Mouse (Mus musculus) urinary bladder, postnatal 14 days (tissue): ENCODE measurements at regions not wholly inside any gene's neighbourhood (a gene's known extent, or its start where the extent isn't known, plus 50 kb on each side); places are given as distances from the start of the nearest gene placed in this dataset.
"Not testable (repeated sequence)": the region's sequence is repeated elsewhere in the genome, so short reads cannot be mapped to it uniquely, and the experiment has no call there.

Experiments used
- DNase-seq: peaks from one replicate; pipeline ENCODE4 v3.0.0; 2021; ENCODE audit warnings: low spot score

GRCm38 (mm10) chr7:36224416-36224815, 421.6 kb upstream of the Zfp507 start:
- DNase-seq: no peak

- DNase-seq: no peak
Observed at GRCm38 (mm10) chr7:36218386-36218785, 415.6 kb upstream of the Zfp507 start.

DNA sequence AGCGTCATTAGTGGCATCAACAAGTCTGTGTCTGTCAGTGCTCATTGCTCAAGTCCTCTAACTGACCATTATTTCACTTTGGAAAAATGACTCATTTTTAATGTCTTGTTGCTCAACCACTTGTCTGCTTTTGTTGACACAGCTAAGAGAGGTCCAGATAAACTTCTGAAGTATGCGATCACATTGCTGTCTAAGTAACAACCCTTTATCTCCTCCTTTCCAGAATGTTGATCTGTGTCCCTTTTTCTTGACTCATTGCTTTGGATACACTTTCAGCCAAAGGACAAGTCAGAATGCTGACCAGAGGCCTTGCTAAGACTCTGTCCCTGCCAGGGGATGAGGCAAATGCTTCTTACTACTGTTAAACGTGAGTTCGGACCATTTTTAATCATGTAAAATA, 407.2 kb upstream of the Zfp507 start:
- no peak for DNase-seq

- DNase-seq: no peak
Observed at GRCm38 (mm10) chr7:36207525-36208260, 404.9 kb upstream of the Zfp507 start.

- DNase-seq: no peak
Observed at GRCm38 (mm10) chr7:36198091-36198700, 395.4 kb upstream of the Zfp507 start.

DNA sequence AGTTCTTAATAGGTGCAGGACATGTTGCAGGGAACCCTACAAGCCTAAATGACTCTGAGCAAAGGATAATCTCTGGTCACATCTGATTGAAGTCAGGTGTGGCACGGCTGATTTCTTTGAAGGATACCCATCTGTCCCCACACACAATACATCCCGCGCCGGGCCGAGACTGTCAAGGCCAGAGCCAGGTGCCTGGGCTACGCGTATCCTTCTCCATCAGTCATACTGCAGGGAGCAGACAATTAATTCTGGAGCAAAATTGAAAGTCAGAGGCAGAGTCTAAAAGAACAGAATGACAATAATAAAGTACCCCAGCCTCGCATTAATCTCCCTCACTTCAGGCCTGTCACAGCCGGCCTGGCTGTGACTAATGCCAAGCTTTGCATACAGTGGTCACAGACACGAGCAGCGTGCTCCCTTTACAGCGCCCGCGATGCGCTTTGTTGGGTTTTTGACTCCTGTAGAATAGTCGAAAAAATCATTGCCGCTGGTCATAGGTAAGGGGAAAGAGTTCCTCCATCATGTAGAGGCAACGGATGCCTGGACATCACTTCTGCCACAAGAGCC, 393.4 kb upstream of the Zfp507 start:
- DNase-seq: no peak

DNA sequence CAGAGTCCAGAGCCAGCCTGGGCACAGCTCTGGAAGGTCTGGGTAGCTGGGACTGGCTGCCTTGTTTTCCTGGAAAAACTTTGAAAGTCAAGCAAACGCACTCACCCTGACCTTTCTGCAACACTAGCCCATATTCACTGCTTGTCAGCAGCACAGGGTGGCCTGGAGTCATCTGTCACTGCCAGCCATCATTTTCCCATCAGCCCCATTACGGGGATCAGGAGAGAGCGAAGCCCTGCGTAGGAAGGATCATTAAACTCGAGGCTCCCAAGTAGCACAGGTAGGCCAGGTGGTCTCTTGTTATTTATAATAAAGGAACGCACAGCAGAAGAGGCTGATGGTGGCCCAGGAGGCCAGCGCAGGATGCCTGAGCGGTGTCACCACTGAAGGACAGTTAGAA, 389.8 kb upstream of the Zfp507 start:
- no peak for DNase-seq

DNA sequence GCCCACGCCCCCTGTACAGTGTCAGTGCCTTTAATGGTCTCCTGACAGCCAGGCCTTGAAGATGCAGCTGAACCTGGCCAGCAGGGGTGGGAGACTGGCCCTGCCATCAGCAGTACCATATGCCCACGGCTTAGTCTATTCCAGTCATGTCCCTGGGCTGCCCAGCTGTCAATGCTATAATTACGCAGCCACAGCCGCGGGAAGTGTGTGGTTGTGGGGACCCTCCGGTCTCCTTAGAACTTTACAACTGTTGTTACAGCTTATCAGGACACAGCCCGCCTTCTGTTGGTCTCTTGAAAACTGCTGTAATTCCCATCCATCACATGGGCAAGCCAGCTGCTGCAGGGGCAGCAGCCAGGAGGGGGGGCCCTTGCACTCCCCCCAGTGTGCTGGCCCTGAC, 375.1 kb upstream of the Zfp507 start:
- DNase-seq: no peak

DNA sequence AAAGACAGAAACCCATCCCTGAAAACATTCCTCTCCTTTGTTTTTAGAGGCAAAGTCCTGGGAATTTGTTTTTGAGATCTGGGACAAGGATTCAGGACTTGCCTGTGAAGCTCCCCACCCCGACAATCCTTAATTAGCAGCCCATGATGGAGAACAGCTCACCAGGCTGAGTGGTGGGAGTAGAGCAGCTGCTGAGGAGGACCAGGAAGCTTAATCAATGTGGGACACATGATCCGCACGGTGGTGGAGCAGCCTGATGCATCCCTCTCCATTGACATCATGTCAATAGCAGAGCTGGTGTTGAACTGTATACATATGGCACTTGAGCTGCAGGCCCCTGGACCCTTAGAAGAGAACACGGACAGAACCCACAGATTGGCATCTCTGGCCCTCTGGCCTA, 372.5 kb upstream of the Zfp507 start:
- no peak for DNase-seq

- DNase-seq: not testable (repeated sequence)
Observed at GRCm38 (mm10) chr7:36172511-36172910, 369.7 kb upstream of the Zfp507 start.

DNA sequence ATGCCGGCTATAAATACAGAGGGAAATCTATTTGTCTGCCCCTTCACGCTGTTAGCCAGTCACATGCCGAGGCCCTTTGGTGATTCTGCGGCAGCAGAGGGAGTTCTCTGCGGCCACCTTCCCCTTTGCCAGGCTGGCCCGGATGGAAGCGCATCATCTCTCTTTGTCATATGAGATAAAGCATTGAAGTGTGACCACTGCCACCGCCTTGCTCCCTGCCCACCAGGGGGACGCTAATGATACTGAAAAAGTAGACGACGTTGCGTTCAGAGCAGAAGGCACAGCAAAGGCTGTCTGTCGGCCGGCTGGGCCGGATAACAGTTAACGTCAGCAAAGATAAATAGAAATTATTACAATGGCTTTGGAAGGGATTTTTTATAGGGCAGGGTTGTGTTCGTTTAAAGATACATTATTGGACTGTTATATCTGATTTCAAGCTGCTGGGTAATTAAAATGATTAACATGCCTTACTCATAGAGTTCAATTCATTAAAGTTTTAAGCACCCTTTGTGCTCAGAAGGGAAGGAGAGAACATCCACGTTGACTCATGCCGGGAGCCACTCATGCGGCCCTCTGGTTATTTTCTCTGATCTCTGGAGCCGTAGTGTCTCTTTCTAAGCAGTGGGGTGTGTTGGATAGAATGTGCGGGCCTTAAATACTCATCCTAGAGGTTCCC, 354.6 kb upstream of the Zfp507 start:
- peak; percentile 10 for DNase-seq

DNA sequence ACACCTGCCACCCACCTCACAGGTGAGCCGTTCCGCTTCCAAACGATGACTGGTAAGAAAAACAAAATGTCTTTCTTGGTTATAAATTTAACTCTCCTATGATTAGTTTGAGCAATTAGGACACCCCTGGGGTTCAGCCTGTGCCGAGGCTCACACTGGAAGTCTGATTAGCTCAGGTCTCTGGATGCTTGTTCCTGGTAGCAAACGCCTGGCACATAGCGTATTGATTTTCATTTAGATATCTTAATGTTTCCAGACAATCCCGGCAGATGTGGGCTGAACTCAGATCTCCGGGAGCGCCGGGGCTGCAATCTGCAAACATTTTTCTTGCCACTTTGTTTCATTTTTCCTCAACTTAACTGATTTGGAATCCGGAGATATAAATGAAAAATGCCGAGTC, 353.8 kb upstream of the Zfp507 start:
- no peak for DNase-seq

DNA sequence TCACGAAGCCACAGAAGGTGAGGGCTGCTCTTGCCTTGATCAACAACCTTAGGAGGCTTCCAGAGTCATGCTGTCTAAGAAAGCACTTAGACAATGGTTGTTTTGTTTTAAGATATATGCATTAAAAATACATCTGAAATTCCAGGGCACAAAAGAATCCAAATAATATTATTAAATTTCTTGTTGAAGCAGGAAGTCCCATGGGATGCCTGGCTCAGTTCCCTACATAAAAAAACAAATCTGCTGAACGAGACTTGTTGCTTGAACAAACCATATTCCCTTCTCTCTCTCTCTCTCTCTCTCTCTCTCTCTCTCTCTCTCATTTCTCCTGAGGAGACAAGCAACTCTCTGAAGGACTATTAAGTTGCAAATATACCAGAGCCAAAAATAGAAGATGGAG, 352.8 kb upstream of the Zfp507 start:
- no peak for DNase-seq

DNA sequence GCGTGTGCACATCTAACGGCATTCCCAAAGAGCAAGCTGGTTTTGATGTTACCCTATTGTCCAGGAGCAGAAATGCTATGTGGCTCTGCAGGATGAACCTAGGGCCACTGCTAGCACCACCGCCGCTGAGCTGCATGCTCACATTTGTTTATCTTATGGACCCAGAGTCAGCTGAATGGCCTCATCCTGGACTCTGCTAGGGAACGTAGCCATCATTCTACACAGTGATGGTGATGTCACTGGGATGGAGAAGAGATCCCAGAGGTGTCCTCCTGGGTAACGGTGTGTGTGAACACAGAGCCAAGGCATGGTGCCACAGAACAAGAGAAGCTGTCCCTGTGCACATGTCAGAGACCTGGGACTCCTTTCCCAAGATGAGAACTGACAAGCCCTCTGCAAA, 352.4 kb upstream of the Zfp507 start:
- no peak for DNase-seq

DNA sequence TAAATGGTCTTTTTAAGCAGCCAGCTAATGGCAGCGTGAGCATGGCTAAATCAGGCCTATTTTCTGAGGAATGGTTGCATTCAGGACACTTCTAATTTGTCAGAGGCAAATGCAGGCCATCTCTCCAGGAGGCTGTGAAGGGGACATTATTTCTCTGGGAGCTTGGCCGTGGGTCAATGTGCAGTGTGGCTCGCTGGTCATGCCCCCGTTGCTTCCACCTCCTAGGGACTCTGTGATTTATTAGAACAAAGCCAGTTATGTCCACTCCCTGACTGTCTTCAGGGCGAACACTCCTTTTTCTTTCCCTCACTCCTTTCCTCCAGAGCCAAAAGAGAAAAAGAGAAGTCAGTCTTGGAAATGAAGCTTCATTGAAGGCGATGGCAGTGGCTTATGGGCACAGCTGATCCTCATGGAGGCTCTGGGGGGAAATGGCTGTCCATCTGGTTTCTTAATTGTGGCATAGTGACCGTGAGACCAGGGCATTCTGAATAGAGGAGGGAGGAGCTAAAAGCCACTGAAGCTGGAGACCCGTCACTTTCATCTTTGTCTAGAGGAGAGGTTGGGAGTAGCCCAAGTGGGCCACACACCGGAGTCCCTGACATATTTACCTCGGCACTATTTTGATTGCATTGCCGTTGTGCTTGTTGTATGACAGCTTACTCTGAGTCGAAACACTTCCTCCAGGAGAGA, 348.2 kb upstream of the Zfp507 start:
- DNase-seq: no peak

- DNase-seq: no peak
Observed at GRCm38 (mm10) chr7:36136571-36136970, 333.8 kb upstream of the Zfp507 start.

GRCm38 (mm10) chr7:36134557-36134956, 331.8 kb upstream of the Zfp507 start:
- no peak for DNase-seq

DNA sequence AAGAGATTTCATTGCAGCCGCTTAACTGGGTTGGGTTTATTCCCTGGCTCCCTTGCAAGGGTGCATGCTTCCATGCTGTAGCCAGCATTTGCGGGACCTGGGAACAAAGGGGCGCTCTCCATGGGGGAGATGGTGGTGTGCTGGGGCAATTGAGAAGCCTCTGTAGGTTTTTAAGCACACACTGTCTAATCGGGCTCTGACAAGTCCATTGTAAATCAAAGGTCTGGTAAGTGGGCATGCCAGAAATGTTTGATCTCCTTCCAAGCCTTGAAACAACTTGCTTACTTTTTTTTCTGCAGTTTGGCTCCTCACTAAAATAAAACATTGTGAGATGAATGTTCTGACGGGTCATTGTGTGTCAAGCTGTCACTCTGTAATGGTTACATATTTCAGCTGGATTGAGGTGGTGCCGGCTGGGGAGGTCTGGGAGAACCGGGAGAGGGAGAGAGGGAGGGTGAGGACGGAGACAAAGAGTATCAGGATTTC, 330.9 kb upstream of the Zfp507 start:
- DNase-seq: peak; percentile 14

DNA sequence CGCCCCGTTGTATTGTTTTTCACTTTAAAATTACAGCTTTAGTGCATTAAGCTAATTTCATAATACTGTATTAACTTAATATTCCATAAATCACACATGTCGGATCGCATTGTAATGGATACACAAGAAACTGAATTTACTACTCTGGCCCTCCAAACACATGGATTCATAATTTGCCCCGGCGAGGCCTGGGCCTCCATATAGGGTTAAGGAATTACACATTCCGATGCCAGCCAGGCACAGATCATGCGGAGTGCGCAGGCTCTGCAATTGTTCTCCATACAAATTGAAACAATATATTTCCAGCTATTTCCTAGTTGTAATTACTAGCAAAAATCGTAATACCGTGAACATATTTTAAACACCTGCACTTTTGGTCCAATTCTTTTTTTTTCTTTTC, 330.2 kb upstream of the Zfp507 start:
- no peak for DNase-seq

- DNase-seq: no peak
Observed at GRCm38 (mm10) chr7:36132569-36132968, 329.8 kb upstream of the Zfp507 start.

DNA sequence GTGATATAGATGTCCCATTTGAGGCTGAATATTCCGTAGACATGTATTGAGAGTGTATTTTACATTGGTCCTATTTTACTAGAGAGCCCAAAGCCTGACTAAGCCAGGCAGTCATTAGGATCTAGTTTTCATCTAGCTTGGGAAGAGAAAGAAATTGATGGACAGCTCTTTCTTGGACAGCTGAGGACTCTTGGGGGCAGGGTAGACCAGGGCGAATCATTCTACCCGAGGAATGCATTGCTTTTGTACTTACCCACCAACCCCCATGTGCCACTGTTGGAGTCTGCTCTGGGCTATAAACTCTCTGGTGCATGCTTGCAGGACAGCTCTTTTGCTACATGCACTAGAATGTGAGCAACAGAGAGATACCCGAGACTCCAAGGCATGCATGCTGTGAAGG, 294.3 kb upstream of the Zfp507 start:
- no peak for DNase-seq
